Mouse (Mus musculus): Measurements from ENCODE around the gene Cyp1a2. TPM values are rescaled to one million over a fixed set of nuclear protein-coding genes. Genes with fewer than 3 reads are reported as not detected.

The Cyp1a2 gene
- 0.67 and 0.69 TPM in 2 replicates for total RNA-seq (2012; rRNA removed)

DNA sequence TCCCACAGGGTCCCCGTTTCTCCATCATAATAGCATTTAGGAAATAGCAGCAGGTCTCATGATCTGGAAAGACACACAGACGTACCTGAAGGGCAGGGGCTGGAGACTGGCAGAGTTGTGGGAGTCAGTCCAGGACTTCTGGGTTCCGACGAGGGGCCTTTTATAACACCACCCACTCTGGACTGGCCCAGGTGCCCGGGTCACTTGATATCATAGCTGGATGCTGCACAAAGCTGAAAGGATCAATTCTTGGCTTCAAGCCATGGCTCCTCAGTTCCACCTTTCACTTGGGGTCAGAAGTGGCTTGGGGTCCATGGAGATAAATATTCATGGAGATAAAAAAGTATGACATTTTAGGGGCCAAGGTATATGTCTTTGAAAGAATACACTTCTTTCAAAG, at the start of gene Cyp1a2:
Cyp1a2 (minus strand) TSS at position 184 of the 400 bp plus-strand sequence.
- no peaks in the 10 kb centered on the region for H3K4me1 ChIP-seq (ENCODE audit: control insufficient read depth in 2 of 2, insufficient read depth in 2 of 2, low read length in 2 of 2, poor library complexity in 1 of 2)
- H3K36me3 ChIP-seq (ENCODE audit: control insufficient read depth, insufficient read depth, low read length, poor library complexity, severe bottlenecking), result no peaks in the 10 kb centered on the region
- DNase-seq (ENCODE audit: low read depth, low spot score), result no peak
- H3K4me3 ChIP-seq (ENCODE audit: insufficient read depth in 1 of 2, low read depth in 1 of 2, low read length in 2 of 2, poor library complexity in 1 of 2, severe bottlenecking in 1 of 2), result no peak within 1 kb of the TSS
- in situ Hi-C loops (cut with MboI; ENCODE audit: low sequenced_read_pairs in 2 of 2, unreplicated experiment in 2 of 2), result no loop called here
- no peaks in the 10 kb centered on the region for H3K9me3 ChIP-seq (ENCODE audit: control insufficient read depth, insufficient read depth, low read depth, low read length)
- no peak within 1 kb of the TSS for H3K27ac ChIP-seq (ENCODE audit: insufficient read depth, low read depth, low read length, poor library complexity, severe bottlenecking)
- TF ChIP-seq MAFK (IDR thresholded peaks at IDR 0.05; ENCODE audit: insufficient read depth, low read depth, low read length) (no peak), ZNF384 (IDR thresholded peaks at IDR 0.05; ENCODE audit: low read depth, low read length) (no peak), ZC3H11A (IDR thresholded peaks at IDR 0.05; ENCODE audit: borderline replicate concordance, low read depth, low read length) (no peak), HCFC1 (IDR thresholded peaks at IDR 0.05; ENCODE audit: borderline replicate concordance, insufficient read depth, low read length) (no peak), CHD2 (IDR thresholded peaks at IDR 0.05; ENCODE audit: low read depth, low read length) (no peak)
- H3K9ac ChIP-seq (ENCODE audit: insufficient read depth, low read depth, low read length, poor library complexity, severe bottlenecking), result no peak within 1 kb of the TSS

DNA sequence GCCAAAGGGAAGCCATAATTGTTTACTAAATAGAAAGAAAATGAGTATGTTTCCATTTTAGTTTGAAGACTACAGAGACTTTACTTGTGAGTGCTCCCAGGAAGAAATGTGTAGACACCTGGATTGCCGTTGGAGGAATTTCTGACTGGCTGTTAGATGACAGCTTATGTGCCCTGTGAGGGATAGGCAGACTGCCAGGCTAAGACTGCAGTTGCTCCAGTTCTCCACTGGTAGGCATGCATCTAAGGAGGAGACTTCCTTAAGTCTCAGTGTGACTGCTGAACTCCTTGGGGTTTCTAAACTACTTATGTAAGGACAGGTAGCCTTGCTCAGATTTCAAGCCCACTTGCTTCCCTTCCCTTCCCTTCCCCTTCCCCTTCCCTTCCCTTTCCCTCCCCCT, 44.8 kb upstream of the Cyp1a2 start:
- in situ Hi-C loops (cut with MboI; ENCODE audit: low sequenced_read_pairs in 2 of 2, unreplicated experiment in 2 of 2), result no loop called here
- H3K36me3 ChIP-seq (ENCODE audit: control insufficient read depth, insufficient read depth, low read length, poor library complexity, severe bottlenecking), result peaks cover 16% of the 10 kb centered on the region
- TF ChIP-seq MAFK (IDR thresholded peaks at IDR 0.05; ENCODE audit: insufficient read depth, low read depth, low read length) (no peak), ZC3H11A (IDR thresholded peaks at IDR 0.05; ENCODE audit: borderline replicate concordance, low read depth, low read length) (no peak), HCFC1 (IDR thresholded peaks at IDR 0.05; ENCODE audit: borderline replicate concordance, insufficient read depth, low read length) (no peak), ZNF384 (IDR thresholded peaks at IDR 0.05; ENCODE audit: low read depth, low read length) (no peak), CHD2 (IDR thresholded peaks at IDR 0.05; ENCODE audit: low read depth, low read length) (no peak)

DNA sequence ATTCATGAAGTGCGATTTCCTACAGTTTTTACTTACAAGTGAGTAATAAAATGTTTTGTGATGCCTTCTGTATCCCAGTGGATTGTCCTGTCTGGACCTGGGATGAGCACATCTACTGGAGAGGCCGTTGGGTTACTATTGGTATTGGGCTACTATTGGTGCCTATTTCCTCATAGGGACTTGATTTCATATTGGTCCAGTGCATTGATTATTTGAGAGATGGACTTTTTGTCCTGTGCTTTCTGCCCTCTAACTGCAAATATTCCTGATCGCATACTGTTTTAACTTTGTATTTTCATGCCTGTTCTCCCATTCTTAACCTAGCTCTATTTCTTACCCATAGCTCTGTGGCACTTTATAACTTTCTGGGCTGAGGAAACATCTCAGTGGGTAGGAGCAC, 41.2 kb upstream of the Cyp1a2 start:
- no peak for DNase-seq (ENCODE audit: low read depth, low spot score)
- no peaks in the 10 kb centered on the region for H3K9me3 ChIP-seq (ENCODE audit: control insufficient read depth, insufficient read depth, low read depth, low read length)
- in situ Hi-C loops (cut with MboI; ENCODE audit: low sequenced_read_pairs in 2 of 2, unreplicated experiment in 2 of 2), result no loop called here
- peaks cover 17% of the 10 kb centered on the region for H3K36me3 ChIP-seq (ENCODE audit: control insufficient read depth, insufficient read depth, low read length, poor library complexity, severe bottlenecking)
- TF ChIP-seq ZNF384 (IDR thresholded peaks at IDR 0.05; ENCODE audit: low read depth, low read length), result no peak
- no peak for TF ChIP-seq MAFK (IDR thresholded peaks at IDR 0.05; ENCODE audit: insufficient read depth, low read depth, low read length)
- no peak for TF ChIP-seq CHD2 (IDR thresholded peaks at IDR 0.05; ENCODE audit: low read depth, low read length)
- no peak for TF ChIP-seq ZC3H11A (IDR thresholded peaks at IDR 0.05; ENCODE audit: borderline replicate concordance, low read depth, low read length)
- no peak for TF ChIP-seq HCFC1 (IDR thresholded peaks at IDR 0.05; ENCODE audit: borderline replicate concordance, insufficient read depth, low read length)
- no peak overlapping the region for H3K9ac ChIP-seq (ENCODE audit: insufficient read depth, low read depth, low read length, poor library complexity, severe bottlenecking)
- no peak overlapping the region for H3K27ac ChIP-seq (ENCODE audit: insufficient read depth, low read depth, low read length, poor library complexity, severe bottlenecking)
- no peaks in the 10 kb centered on the region for H3K4me1 ChIP-seq (ENCODE audit: control insufficient read depth in 2 of 2, insufficient read depth in 2 of 2, low read length in 2 of 2, poor library complexity in 1 of 2)
- no peak overlapping the region for H3K4me3 ChIP-seq (ENCODE audit: insufficient read depth in 1 of 2, low read depth in 1 of 2, low read length in 2 of 2, poor library complexity in 1 of 2, severe bottlenecking in 1 of 2)

More for the DNA sequence above, 44.8 kb upstream of the Cyp1a2 start:
- H3K4me3 ChIP-seq (ENCODE audit: insufficient read depth in 1 of 2, low read depth in 1 of 2, low read length in 2 of 2, poor library complexity in 1 of 2, severe bottlenecking in 1 of 2), result no peak overlapping the region
- no peaks in the 10 kb centered on the region for H3K9me3 ChIP-seq (ENCODE audit: control insufficient read depth, insufficient read depth, low read depth, low read length)
- H3K4me1 ChIP-seq (ENCODE audit: control insufficient read depth in 2 of 2, insufficient read depth in 2 of 2, low read length in 2 of 2, poor library complexity in 1 of 2), result no peaks in the 10 kb centered on the region
- DNase-seq (ENCODE audit: low read depth, low spot score), result no peak
- H3K27ac ChIP-seq (ENCODE audit: insufficient read depth, low read depth, low read length, poor library complexity, severe bottlenecking), result no peak overlapping the region
- H3K9ac ChIP-seq (ENCODE audit: insufficient read depth, low read depth, low read length, poor library complexity, severe bottlenecking), result no peak overlapping the region

DNA sequence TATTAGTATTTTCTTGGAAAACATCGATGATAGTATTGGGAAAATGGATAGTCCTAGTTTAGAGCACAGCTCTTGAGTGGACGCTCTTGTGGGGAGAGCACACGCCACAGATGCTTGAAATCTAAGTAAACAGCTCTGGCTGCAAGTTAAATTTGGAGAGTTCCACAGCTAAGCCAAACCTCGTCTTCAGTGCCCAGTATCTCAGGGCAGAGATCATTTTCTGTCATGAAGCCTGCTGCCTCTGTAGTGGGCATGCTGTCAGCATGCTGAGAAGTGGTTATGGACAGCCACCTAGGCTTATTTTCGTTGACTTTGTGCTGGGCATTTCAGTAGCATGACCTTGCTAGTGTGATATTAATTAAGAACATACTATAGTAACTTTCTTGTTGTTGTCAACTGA, 40.3 kb upstream of the Cyp1a2 start:
- Histone ChIP-seq H3K9me3 (ENCODE audit: control insufficient read depth, insufficient read depth, low read depth, low read length) (no peaks in the 10 kb centered on the region), H3K27ac (ENCODE audit: insufficient read depth, low read depth, low read length, poor library complexity, severe bottlenecking) (no peak overlapping the region), H3K36me3 (ENCODE audit: control insufficient read depth, insufficient read depth, low read length, poor library complexity, severe bottlenecking) (peaks cover 14% of the 10 kb centered on the region), H3K4me3 (ENCODE audit: insufficient read depth in 1 of 2, low read depth in 1 of 2, low read length in 2 of 2, poor library complexity in 1 of 2, severe bottlenecking in 1 of 2) (no peak overlapping the region), H3K4me1 (ENCODE audit: control insufficient read depth in 2 of 2, insufficient read depth in 2 of 2, low read length in 2 of 2, poor library complexity in 1 of 2) (no peaks in the 10 kb centered on the region), H3K9ac (ENCODE audit: insufficient read depth, low read depth, low read length, poor library complexity, severe bottlenecking) (no peak overlapping the region)
- TF ChIP-seq CHD2 (IDR thresholded peaks at IDR 0.05; ENCODE audit: low read depth, low read length) (no peak), ZNF384 (IDR thresholded peaks at IDR 0.05; ENCODE audit: low read depth, low read length) (no peak), ZC3H11A (IDR thresholded peaks at IDR 0.05; ENCODE audit: borderline replicate concordance, low read depth, low read length) (no peak), MAFK (IDR thresholded peaks at IDR 0.05; ENCODE audit: insufficient read depth, low read depth, low read length) (no peak), HCFC1 (IDR thresholded peaks at IDR 0.05; ENCODE audit: borderline replicate concordance, insufficient read depth, low read length) (no peak)
- in situ Hi-C loops (cut with MboI; ENCODE audit: low sequenced_read_pairs in 2 of 2, unreplicated experiment in 2 of 2), result no loop called here
- DNase-seq (ENCODE audit: low read depth, low spot score), result no peak

DNA sequence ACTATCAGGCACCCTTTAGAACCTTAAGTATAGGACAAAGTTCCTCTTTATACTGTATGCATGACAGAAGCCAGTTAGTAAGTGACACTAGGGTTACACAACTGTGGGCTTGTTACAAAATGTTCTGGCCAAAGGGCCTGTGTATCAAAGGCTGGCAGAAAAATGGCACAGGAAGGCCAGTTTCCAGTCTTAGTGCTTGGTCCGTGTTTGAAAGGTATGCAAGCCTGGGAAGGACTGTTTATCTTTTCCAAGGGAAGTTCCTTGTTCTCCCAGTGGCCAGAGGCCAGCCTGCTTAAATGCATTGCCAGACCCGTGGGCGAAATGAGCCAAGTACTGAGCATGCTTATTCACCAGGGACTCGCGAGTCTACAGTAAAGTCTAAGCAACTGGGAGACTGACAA, 39.8 kb upstream of the Cyp1a2 start:
- Histone ChIP-seq H3K9ac (ENCODE audit: insufficient read depth, low read depth, low read length, poor library complexity, severe bottlenecking) (no peak overlapping the region), H3K27ac (ENCODE audit: insufficient read depth, low read depth, low read length, poor library complexity, severe bottlenecking) (0 out of 2 replicates have a peak overlapping the region, but pooled peaks have one; percentile 31)
- in situ Hi-C loops (cut with MboI; ENCODE audit: low sequenced_read_pairs in 2 of 2, unreplicated experiment in 2 of 2), result no loop called here

More for the DNA sequence above, 39.8 kb upstream of the Cyp1a2 start:
- H3K4me3 ChIP-seq (ENCODE audit: insufficient read depth in 1 of 2, low read depth in 1 of 2, low read length in 2 of 2, poor library complexity in 1 of 2, severe bottlenecking in 1 of 2), result no peak overlapping the region
- no peak for DNase-seq (ENCODE audit: low read depth, low spot score)
- TF ChIP-seq HCFC1 (IDR thresholded peaks at IDR 0.05; ENCODE audit: borderline replicate concordance, insufficient read depth, low read length) (no peak), ZNF384 (IDR thresholded peaks at IDR 0.05; ENCODE audit: low read depth, low read length) (no peak), ZC3H11A (IDR thresholded peaks at IDR 0.05; ENCODE audit: borderline replicate concordance, low read depth, low read length) (no peak), CHD2 (IDR thresholded peaks at IDR 0.05; ENCODE audit: low read depth, low read length) (no peak), MAFK (IDR thresholded peaks at IDR 0.05; ENCODE audit: insufficient read depth, low read depth, low read length) (no peak)
- H3K9me3 ChIP-seq (ENCODE audit: control insufficient read depth, insufficient read depth, low read depth, low read length), result no peaks in the 10 kb centered on the region
- H3K36me3 ChIP-seq (ENCODE audit: control insufficient read depth, insufficient read depth, low read length, poor library complexity, severe bottlenecking), result peaks cover 14% of the 10 kb centered on the region
- H3K4me1 ChIP-seq (ENCODE audit: control insufficient read depth in 2 of 2, insufficient read depth in 2 of 2, low read length in 2 of 2, poor library complexity in 1 of 2), result no peaks in the 10 kb centered on the region
